Comparison of ENCODE assay signal across 8 mouse cellular contexts in genomic region chr7:128004487-128005362, GRCm38 (mm10). TPM values are rescaled to one million over a fixed set of nuclear protein-coding genes. Genes with fewer than 3 reads are reported as not detected.
DNase-seq lines count a peak whose midpoint lies in the region; ATAC-seq lines count a peak whose summit lies in the region.

No protein-coding gene starts in this region.

- ATAC-seq in heart, embryonic 15.5 days (replicated peaks; ENCODE audit: insufficient number of reproducible peaks, insufficient read depth, low FRiP score, low read depth), result 0 out of 2 replicates have a peak, but pooled peaks have one; percentile 48
- no peak for ATAC-seq in midbrain, embryonic 13.5 days
- ATAC-seq in activated CD4-positive, CD25-positive, alpha-beta regulatory T cell, adult 4 months, result no peak

- no peak overlapping the region for H3K9ac ChIP-seq in heart, embryonic 15.5 days
- peak overlapping the region; percentile 48; the same call in 1 of the 2 replicates for H3K9ac ChIP-seq in midbrain, embryonic 13.5 days (replicated peaks)

- no peaks in the 10 kb centered on the region for H3K36me3 ChIP-seq in heart, embryonic 15.5 days
- H3K36me3 ChIP-seq in midbrain, embryonic 13.5 days, result no peaks in the 10 kb centered on the region

- peaks cover 10% of the 10 kb centered on the region for H3K27me3 ChIP-seq in heart, embryonic 15.5 days
- H3K27me3 ChIP-seq in midbrain, embryonic 13.5 days, result peaks cover 8% of the 10 kb centered on the region; the same call in 1 of the 2 replicates

- H3K27ac ChIP-seq in heart, embryonic 15.5 days, result no peak overlapping the region
- H3K27ac ChIP-seq in midbrain, embryonic 13.5 days, result no peak overlapping the region

- WGBS in heart, embryonic 15.5 days, result 27% methylated on average over 35 of the region's 35 CpGs
- 28% methylated on average over 35 of the region's 35 CpGs for WGBS in midbrain, embryonic 13.5 days

- no peaks in the 10 kb centered on the region for H3K9me3 ChIP-seq in heart, embryonic 15.5 days (replicated peaks)
- no peaks in the 10 kb centered on the region for H3K9me3 ChIP-seq in midbrain, embryonic 13.5 days

- H3K4me2 ChIP-seq in heart, embryonic 15.5 days, result peak overlapping the region; percentile 49
- H3K4me2 ChIP-seq in midbrain, embryonic 13.5 days (replicated peaks), result peak overlapping the region; percentile 27; the same call in 1 of the 2 replicates

- H3K4me3 ChIP-seq in heart, embryonic 15.5 days, result peak overlapping the region; percentile 20
- no peak overlapping the region for H3K4me3 ChIP-seq in midbrain, embryonic 13.5 days (replicated peaks)

- H3K4me1 ChIP-seq in heart, embryonic 15.5 days (replicated peaks), result peaks cover 28% of the 10 kb centered on the region
- H3K4me1 ChIP-seq in midbrain, embryonic 13.5 days (replicated peaks), result peaks cover 8% of the 10 kb centered on the region

- peak; percentile 67 to 81 for DNase-seq in urinary bladder, adult 18-20 months (ENCODE audit: low spot score in 2 of 2)
- no peak for DNase-seq in urinary bladder, postnatal 10 days (ENCODE audit: low spot score)
- DNase-seq in kidney, postnatal 14 days, result peak; percentile 88
- peak; percentile 68 to 79 for DNase-seq in urinary bladder, postnatal 36 days (ENCODE audit: low spot score in 2 of 2)
- no peak for DNase-seq in spleen, adult 18-20 months

RNA-seq across cellular contexts. Expression of gene Trim72, which starts 1.0 kb away (rescaled TPM):
- 0.77 and 1.1 TPM in 2 replicates for polyA plus RNA-seq in heart, embryonic 15.5 days (2015; fragmentation: Nextera tagmentation; extraction: Ambion mirVana)
- polyA plus RNA-seq in midbrain, embryonic 13.5 days (2015; fragmentation: Nextera tagmentation; extraction: Ambion mirVana), result not detected in 2 replicates
- polyA plus RNA-seq in activated CD4-positive, CD25-positive, alpha-beta regulatory T cell, adult 4 months (2017; shearing (Covaris generic)), result under 1 TPM in 1 of 2 experiments, not detected in 1; 0.36 TPM

RNA-seq across cellular contexts. Expression of gene Pycard, which starts 11.1 kb away (rescaled TPM):
- polyA plus RNA-seq in heart, embryonic 15.5 days (2015; fragmentation: Nextera tagmentation; extraction: Ambion mirVana), result 42.8 and 56.1 TPM in 2 replicates
- 3.9 and 4.1 TPM in 2 replicates for polyA plus RNA-seq in midbrain, embryonic 13.5 days (2015; fragmentation: Nextera tagmentation; extraction: Ambion mirVana)
- 100 to 1,000 TPM; 429 to 455 TPM for polyA plus RNA-seq in activated CD4-positive, CD25-positive, alpha-beta regulatory T cell, adult 4 months (2017; shearing (Covaris generic))

RNA-seq across cellular contexts. Expression of gene Fus, which starts 37.5 kb away (rescaled TPM):
- polyA plus RNA-seq in heart, embryonic 15.5 days (2015; fragmentation: Nextera tagmentation; extraction: Ambion mirVana), result 254 and 307 TPM in 2 replicates
- polyA plus RNA-seq in midbrain, embryonic 13.5 days (2015; fragmentation: Nextera tagmentation; extraction: Ambion mirVana), result 415 and 452 TPM in 2 replicates
- 10 to 100 TPM; 36.5 to 39.3 TPM for polyA plus RNA-seq in activated CD4-positive, CD25-positive, alpha-beta regulatory T cell, adult 4 months (2017; shearing (Covaris generic))

RNA-seq across cellular contexts. Expression of gene Itgam, which starts 57.7 kb away (rescaled TPM):
- polyA plus RNA-seq in heart, embryonic 15.5 days (2015; fragmentation: Nextera tagmentation; extraction: Ambion mirVana), result 0.69 and 1.6 TPM in 2 replicates
- 0.58 and 0.71 TPM in 2 replicates for polyA plus RNA-seq in midbrain, embryonic 13.5 days (2015; fragmentation: Nextera tagmentation; extraction: Ambion mirVana)
- polyA plus RNA-seq in activated CD4-positive, CD25-positive, alpha-beta regulatory T cell, adult 4 months (2017; shearing (Covaris generic)), result under 1 TPM; 0.66 to 0.94 TPM

RNA-seq across cellular contexts. Expression of gene Gm49368, which starts 57.8 kb away (rescaled TPM):
- not detected in 2 replicates for polyA plus RNA-seq in heart, embryonic 15.5 days (2015; fragmentation: Nextera tagmentation; extraction: Ambion mirVana)
- not detected in 2 replicates for polyA plus RNA-seq in midbrain, embryonic 13.5 days (2015; fragmentation: Nextera tagmentation; extraction: Ambion mirVana)
- under 1 TPM in 1 of 2 experiments, not detected in 1; 0.08 TPM for polyA plus RNA-seq in activated CD4-positive, CD25-positive, alpha-beta regulatory T cell, adult 4 months (2017; shearing (Covaris generic))

Comparison
In these comparisons a context has a peak if more than half of its experiments do, and no peak if none do; other contexts are left out.
1. DNase-seq: peak in urinary bladder, adult 18-20 months (2 of 2), kidney, postnatal 14 days (single experiment) and urinary bladder, postnatal 36 days (2 of 2); none in urinary bladder, postnatal 10 days (single experiment) and spleen, adult 18-20 months (0 of 2).